Mouse (Mus musculus) liver, adult 2 months (tissue): ENCODE results near the gene Abracl. TPM values are rescaled to one million over a fixed set of nuclear protein-coding genes. Genes with fewer than 3 reads are reported as not detected.
A peak's percentile ranks its signal among the peaks of the same experiment; 100 is the strongest.

Experiments
- DNase-seq: peaks from one replicate; pipeline ENCODE4 v3.0.0-alpha.2; 2011; ENCODE audit warnings: low read depth, low spot score; ENCODE audit errors: extremely low read depth
- H3K27ac ChIP-seq: fragments of 200-500 bp; replicated peaks from 2 replicates; pipeline ENCODE4 v1.5.1; 2012; ENCODE audit warnings: low read depth, mild to moderate bottlenecking, control low read depth, inconsistent platforms, low read length; ENCODE audit not compliant: insufficient read depth
- H3K27me3 ChIP-seq: fragments of 200-500 bp; 2 replicates; pipeline ENCODE4 v1.6.1; 2012; ENCODE audit warnings: mild to moderate bottlenecking, moderate library complexity, low read length, inconsistent platforms; ENCODE audit not compliant: control insufficient read depth, insufficient read depth
- H3K36me3 ChIP-seq: fragments of 200-500 bp; 2 replicates; pipeline ENCODE4 v1.6.1; 2012; ENCODE audit warnings: low read length, inconsistent platforms; ENCODE audit not compliant: control insufficient read depth, insufficient read depth
- H3K4me1 ChIP-seq: fragments of 200-500 bp; 2 replicates; pipeline ENCODE4 v1.6.1; 2011; ENCODE audit warnings: low read length; ENCODE audit not compliant: control insufficient read depth, insufficient read depth
- H3K4me3 ChIP-seq: fragments of 200-500 bp; 2 replicates; pipeline ENCODE4 v1.5.1; 2011; ENCODE audit warnings: low read depth, mild to moderate bottlenecking, control low read depth, low read length, moderate library complexity; ENCODE audit not compliant: insufficient read depth
- H3K79me2 ChIP-seq: fragments of 200-500 bp; 2 replicates; pipeline ENCODE4 v1.6.1; 2012; ENCODE audit warnings: inconsistent platforms, mild to moderate bottlenecking, low read length, moderate library complexity; ENCODE audit not compliant: control insufficient read depth, insufficient read depth
- H3K9ac ChIP-seq: fragments of 200-500 bp; 2 replicates; pipeline ENCODE4 v1.6.1; 2012; ENCODE audit warnings: low read depth, mild to moderate bottlenecking, control low read depth, inconsistent platforms, low read length
- CTCF ChIP-seq: fragments of 200-500 bp; IDR thresholded peaks from 2 replicates; pipeline ENCODE4 v1.5.1; 2011; ENCODE audit warnings: low read depth, low read length, control low read depth
- POLR2A ChIP-seq: fragments of 200-500 bp; IDR thresholded peaks from 2 replicates; pipeline ENCODE4 v1.6.1; 2011; ENCODE audit warnings: low read length, control low read depth; ENCODE audit not compliant: insufficient read depth; ENCODE audit errors: extremely low read depth
- WGBS: fragments of 180-500 bp; shearing (Covaris S2); methylation state at CpG from one replicate; pipeline ENCODE4 v1.1.7; 2018; 5-methylcytosine and 5-hydroxymethylcytosine counted together
- polyA plus RNA-seq: library from polyadenylated mRNA; depleted of rRNA; stranded (reverse); fragments of >200 nt; gene quantifications from 2 replicates; pipeline ENCODE4 v1.2.3, GENCODE M21; 2012
- total RNA-seq: library from RNA; depleted of rRNA; stranded (reverse); fragments of >200 nt; gene quantifications from 2 replicates; pipeline ENCODE4 v1.2.3, GENCODE M21; 2014

Abracl gene
- total and polyA plus RNA-seq, 2 experiments = 6.3 to 14.3 TPM

DNA sequence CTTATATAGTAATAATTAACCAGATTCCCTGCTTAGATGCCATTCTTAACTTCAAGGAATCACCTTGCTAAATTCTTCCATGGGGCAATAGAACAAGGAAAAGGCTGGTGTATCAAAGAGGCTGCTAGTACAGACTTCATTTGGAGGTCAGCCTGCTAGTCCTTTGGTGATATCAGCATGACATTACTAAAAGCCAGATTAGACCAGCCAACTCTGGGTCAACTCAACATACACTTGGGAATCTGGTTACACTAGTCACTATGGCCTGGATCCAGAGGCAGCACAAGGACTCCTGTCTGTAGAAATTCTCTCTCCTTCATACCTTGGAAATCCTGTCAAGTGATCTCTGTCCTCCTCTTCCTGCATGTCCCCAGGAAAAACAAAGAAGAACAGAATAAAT, 23.3 kb upstream of the Abracl start:
- H3K27ac ChIP-seq = no peak overlapping the region
- H3K36me3 ChIP-seq = no peaks in the 10 kb centered on the region
- DNase-seq = no peak
- H3K79me2 ChIP-seq = no peaks in the 10 kb centered on the region
- 0 out of 2 replicates have a peak, but pooled peaks cover 4% of the 10 kb centered on the region for H3K4me1 ChIP-seq
- H3K4me3 ChIP-seq = no peak overlapping the region
- no peak for TF ChIP-seq CTCF
- no peak for TF ChIP-seq POLR2A
- no peaks in the 10 kb centered on the region for H3K27me3 ChIP-seq
- no peak overlapping the region for H3K9ac ChIP-seq

DNA sequence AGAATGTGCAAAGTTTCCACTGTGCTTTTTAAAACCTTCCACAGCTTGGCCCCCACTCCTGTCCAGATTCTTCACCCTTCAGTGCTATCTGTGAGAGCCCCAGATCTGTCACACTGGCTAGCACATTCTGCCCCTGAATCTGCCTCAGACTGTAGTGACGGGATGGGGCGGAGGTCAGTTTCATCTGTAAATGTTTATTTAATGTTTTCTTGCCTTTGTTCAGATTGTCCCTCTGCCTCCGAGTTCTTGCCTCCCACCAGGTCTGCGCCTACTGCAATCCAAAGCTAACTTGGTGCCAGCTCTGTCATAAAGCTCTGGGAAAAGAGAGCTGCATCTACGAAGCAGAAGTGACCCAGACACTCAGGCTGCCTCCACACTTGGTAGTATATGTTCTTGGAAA, 13.8 kb upstream of the Abracl start:
- 41% methylated on average over 5 of the region's 5 CpGs for WGBS
- Histone ChIP-seq H3K4me1 (no peaks in the 10 kb centered on the region), H3K27me3 (no peaks in the 10 kb centered on the region), H3K27ac (no peak overlapping the region), H3K4me3 (no peak overlapping the region), H3K9ac (no peak overlapping the region), H3K36me3 (no peaks in the 10 kb centered on the region), H3K79me2 (no peaks in the 10 kb centered on the region)
- DNase-seq = no peak
- no peak for TF ChIP-seq POLR2A
- TF ChIP-seq CTCF = no peak

DNA sequence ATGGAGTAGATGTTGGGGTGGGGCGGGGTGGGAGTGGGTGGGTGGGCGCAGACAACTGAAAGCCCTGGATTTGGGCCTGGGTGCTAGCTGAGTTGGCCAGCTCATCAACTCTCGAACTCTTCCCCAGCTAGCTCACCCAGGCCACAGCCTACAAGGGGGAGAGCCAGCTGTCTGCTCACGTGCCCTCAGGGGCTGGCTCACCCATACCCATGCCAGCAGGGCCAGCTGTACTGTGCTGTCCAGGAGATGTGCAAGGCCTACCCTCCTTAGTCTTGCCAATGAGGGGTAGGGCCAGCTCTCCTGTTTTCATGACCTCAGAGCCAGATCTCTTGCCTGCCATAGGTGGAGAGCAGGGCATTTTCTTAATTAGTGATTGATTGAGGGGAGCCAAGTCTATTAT, 11.3 kb upstream of the Abracl start:
- WGBS = 90% methylated on average over 4 of the region's 4 CpGs
- no peak for DNase-seq
- H3K4me3 ChIP-seq = no peak overlapping the region
- no peaks in the 10 kb centered on the region for H3K36me3 ChIP-seq
- TF ChIP-seq CTCF (no peak), POLR2A (no peak)
- no peaks in the 10 kb centered on the region for H3K27me3 ChIP-seq
- no peak overlapping the region for H3K9ac ChIP-seq
- H3K4me1 ChIP-seq = no peaks in the 10 kb centered on the region
- H3K79me2 ChIP-seq = no peaks in the 10 kb centered on the region
- no peak overlapping the region for H3K27ac ChIP-seq

DNA sequence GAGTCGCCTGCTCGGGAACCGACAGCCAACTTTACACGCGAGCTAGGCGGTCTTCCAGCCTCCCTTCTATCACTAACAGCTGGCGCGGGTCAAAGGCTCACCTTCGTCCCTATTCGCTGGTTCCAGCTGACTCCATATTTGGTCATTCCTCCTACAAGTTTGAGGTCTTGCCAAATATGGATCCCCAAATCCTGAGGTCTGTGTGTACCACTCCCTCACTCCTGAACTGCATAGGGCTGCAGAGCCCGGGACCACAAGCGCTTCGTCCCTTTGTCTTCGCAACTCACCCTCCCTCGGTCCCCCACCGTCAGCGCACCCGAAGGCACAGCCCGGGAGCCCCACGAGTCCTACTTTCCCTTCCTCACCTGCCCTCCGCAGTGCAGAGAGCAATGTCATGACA, 776 bp downstream of the Abracl start:
- Histone ChIP-seq H3K27me3 (no peaks in the 10 kb centered on the region), H3K4me1 (peaks cover 2% of the 10 kb centered on the region; the same call in 1 of the 2 replicates), H3K79me2 (no peaks in the 10 kb centered on the region; the same call in 1 of the 2 replicates), H3K9ac (peak overlapping the region; percentile 80), H3K36me3 (0 out of 2 replicates have a peak, but pooled peaks cover 2% of the 10 kb centered on the region), H3K27ac (peak overlapping the region; percentile 53), H3K4me3 (peak overlapping the region; percentile 82)
- under 1% methylated on average over 21 of the region's 21 CpGs for WGBS
- DNase-seq = peak; percentile 91
- TF ChIP-seq POLR2A = no peak

DNA sequence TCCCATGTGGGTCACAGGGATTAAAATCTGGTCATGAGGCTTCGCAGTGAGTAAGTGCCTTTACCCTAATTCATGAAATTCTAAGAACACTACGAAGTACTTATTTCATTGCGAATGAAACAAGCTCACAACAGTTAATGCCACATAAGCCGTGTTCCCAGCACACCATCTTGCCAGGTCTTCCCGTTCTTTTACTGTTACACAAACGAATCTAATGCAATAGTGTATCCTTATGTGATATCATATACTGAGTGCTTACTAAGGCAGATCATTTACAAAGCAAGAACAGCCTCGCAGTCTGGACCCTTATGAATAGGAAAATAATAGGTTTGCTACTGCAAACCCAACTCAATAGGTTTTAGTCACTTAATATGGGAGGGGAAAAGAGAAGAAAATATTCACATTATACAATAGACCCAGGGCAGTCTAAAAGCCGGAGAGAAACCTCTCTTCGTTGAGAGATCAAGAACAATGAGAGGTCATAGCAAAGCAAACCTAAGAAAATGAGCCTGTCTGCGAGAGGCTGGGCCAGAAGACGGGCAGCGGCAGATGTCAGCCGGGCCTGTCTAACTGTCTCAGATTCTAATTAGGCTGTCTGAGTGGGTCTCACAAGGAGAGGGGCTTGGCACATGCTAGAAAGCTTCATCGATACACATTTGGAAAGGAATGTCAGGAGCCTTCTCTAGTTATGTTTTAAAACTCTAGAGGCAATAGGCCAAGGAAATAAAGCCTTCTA, 1.3 kb downstream of the Abracl start:
- Histone ChIP-seq H3K27me3 (no peaks in the 10 kb centered on the region), H3K9ac (peak overlapping the region; percentile 44; the same call in 1 of the 2 replicates), H3K4me3 (peak overlapping the region; percentile 82), H3K36me3 (0 out of 2 replicates have a peak, but pooled peaks cover 2% of the 10 kb centered on the region), H3K4me1 (peaks cover 2% of the 10 kb centered on the region; the same call in 1 of the 2 replicates), H3K27ac (peak overlapping the region; percentile 20), H3K79me2 (no peaks in the 10 kb centered on the region; the same call in 1 of the 2 replicates)
- WGBS = 43% methylated on average over 14 of the region's 14 CpGs
- no peak for DNase-seq
- TF ChIP-seq CTCF = no peak
- no peak for TF ChIP-seq POLR2A

DNA sequence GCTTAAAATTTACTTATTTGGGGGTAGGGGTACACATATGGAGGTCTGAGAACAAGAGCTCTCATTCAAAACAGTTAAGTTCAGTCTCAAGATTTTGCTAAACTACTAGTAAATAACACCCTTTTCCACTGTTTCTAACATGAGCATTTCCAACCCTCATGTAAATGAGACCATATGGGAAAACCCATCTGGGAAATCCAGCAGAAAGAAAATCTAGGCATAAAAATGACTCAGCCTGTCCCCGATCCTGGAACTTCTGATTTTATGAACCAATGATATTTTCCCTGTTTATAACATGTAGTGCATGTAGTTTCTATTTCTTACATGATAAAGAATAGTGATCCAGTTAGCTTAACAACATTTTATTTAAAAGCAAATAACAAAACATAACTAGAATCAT, 2.2 kb downstream of the Abracl start:
- no peak for TF ChIP-seq CTCF
- no peak for TF ChIP-seq POLR2A
- Histone ChIP-seq H3K4me1 (peaks cover 2% of the 10 kb centered on the region; the same call in 1 of the 2 replicates), H3K27me3 (no peaks in the 10 kb centered on the region), H3K27ac (no peak overlapping the region), H3K4me3 (no peak overlapping the region), H3K79me2 (no peaks in the 10 kb centered on the region; the same call in 1 of the 2 replicates), H3K36me3 (0 out of 2 replicates have a peak, but pooled peaks cover 2% of the 10 kb centered on the region), H3K9ac (no peak overlapping the region)
- DNase-seq = no peak
- 100% methylated on average over 1 of the region's 1 CpGs for WGBS
